Mouse (Mus musculus) heart, embryonic 11.5 days (tissue): ENCODE measurements around the gene Sorcs2. TPM values are rescaled to one million over a fixed set of nuclear protein-coding genes. Genes with fewer than 3 reads are reported as not detected.

Source experiments
- ATAC-seq: fragments of 200-750 bp; cut with Nextera tagmentation; replicated peaks from 2 replicates; pipeline ENCODE4 v1.8.0; 2017; ENCODE audit warnings: moderate library complexity; ENCODE audit not compliant: insufficient number of reproducible peaks, low FRiP score, low TSS enrichment
- H3K27ac ChIP-seq: fragments of 300-500 bp; sonication (generic); 2 replicates; pipeline ENCODE4 v1.5.1; 2014; ENCODE audit warnings: mild to moderate bottlenecking, low read depth, low read length
- H3K27me3 ChIP-seq: fragments of 300-500 bp; sonication (generic); 2 replicates; pipeline ENCODE4 v1.6.1; 2014; ENCODE audit warnings: mild to moderate bottlenecking, low read length, mixed read lengths; ENCODE audit not compliant: control insufficient read depth, insufficient read depth
- H3K36me3 ChIP-seq: fragments of 300-500 bp; sonication (generic); 2 replicates; pipeline ENCODE4 v1.6.1; 2014; ENCODE audit warnings: mild to moderate bottlenecking, low read length, moderate library complexity, mixed read lengths; ENCODE audit not compliant: control insufficient read depth, insufficient read depth
- H3K4me1 ChIP-seq: fragments of 300-500 bp; sonication (generic); 2 replicates; pipeline ENCODE4 v1.6.1; 2014; ENCODE audit warnings: low read length; ENCODE audit not compliant: control insufficient read depth, insufficient read depth
- H3K4me2 ChIP-seq: fragments of 300-500 bp; sonication (generic); 2 replicates; pipeline ENCODE4 v1.6.1; 2014; ENCODE audit warnings: mild to moderate bottlenecking, moderate library complexity
- H3K4me3 ChIP-seq: fragments of 300-500 bp; sonication (generic); 2 replicates; pipeline ENCODE4 v1.5.1; 2014; ENCODE audit warnings: low read depth, low read length
- H3K9ac ChIP-seq: fragments of 300-500 bp; sonication (generic); 2 replicates; pipeline ENCODE4 v1.6.1; 2014; ENCODE audit warnings: mild to moderate bottlenecking, low read depth, low read length, moderate library complexity
- H3K9me3 ChIP-seq: fragments of 300-500 bp; sonication (generic); replicated peaks from 2 replicates; pipeline ENCODE4 v1.6.1; 2016; ENCODE audit warnings: low read length; ENCODE audit not compliant: control insufficient read depth
- WGBS: fragments of 180-500 bp; shearing (Covaris S2); extraction: QIAGEN DNeasy Blood & Tissue Kit; methylation state at CpG from one replicate; pipeline ENCODE4 v1.1.7; 2014; ENCODE audit not compliant: insufficient replicate concordance; 5-methylcytosine and 5-hydroxymethylcytosine counted together
- polyA plus RNA-seq: library from polyadenylated mRNA; unstranded; fragments of >200 nt; fragmentation: Nextera tagmentation; extraction: Ambion mirVana; gene quantifications from 2 replicates; pipeline ENCODE4 v1.2.1, GENCODE M21; 2014

Sorcs2 gene
- polyA plus RNA-seq, 1 experiment from 2014 or later = 7.3 TPM

- ATAC-seq = no peak
Observed at GRCm38 (mm10) chr5:36174569-36175115, 223.3 kb downstream of the Sorcs2 start.

GRCm38 (mm10) chr5:36168963-36169650 lies 228.8 kb downstream of the Sorcs2 start:
- Histone ChIP-seq H3K4me2 (no peak overlapping the region), H3K4me3 (no peak overlapping the region), H3K36me3 (no peaks in the 10 kb centered on the region), H3K27me3 (no peaks in the 10 kb centered on the region), H3K9ac (no peak overlapping the region), H3K9me3 (no peaks in the 10 kb centered on the region), H3K27ac (no peak overlapping the region), H3K4me1 (no peaks in the 10 kb centered on the region)
- no peak for ATAC-seq
- WGBS = 81% methylated on average over 14 of the region's 14 CpGs

More at GRCm38 (mm10) chr5:36174569-36175115, 223.3 kb downstream of the Sorcs2 start:
- H3K27me3 ChIP-seq = no peaks in the 10 kb centered on the region; the same call in 1 of the 2 replicates
- H3K9me3 ChIP-seq = no peaks in the 10 kb centered on the region
- no peak overlapping the region for H3K4me2 ChIP-seq
- H3K27ac ChIP-seq = no peak overlapping the region
- H3K4me1 ChIP-seq = no peaks in the 10 kb centered on the region
- H3K4me3 ChIP-seq = no peak overlapping the region
- no peak overlapping the region for H3K9ac ChIP-seq
- no peaks in the 10 kb centered on the region for H3K36me3 ChIP-seq
- 73% methylated on average over 9 of the region's 9 CpGs for WGBS

GRCm38 (mm10) chr5:36166346-36167013 lies 231.5 kb downstream of the Sorcs2 start:
- H3K27ac ChIP-seq = no peak overlapping the region
- H3K4me3 ChIP-seq = no peak overlapping the region
- no peaks in the 10 kb centered on the region for H3K9me3 ChIP-seq
- no peak overlapping the region for H3K4me2 ChIP-seq
- no peaks in the 10 kb centered on the region for H3K27me3 ChIP-seq
- no peaks in the 10 kb centered on the region for H3K36me3 ChIP-seq
- H3K9ac ChIP-seq = no peak overlapping the region
- no peaks in the 10 kb centered on the region for H3K4me1 ChIP-seq
- no peak for ATAC-seq
- 74% methylated on average over 6 of the region's 6 CpGs for WGBS

GRCm38 (mm10) chr5:36165424-36166302 lies 232.3 kb downstream of the Sorcs2 start:
- no peak overlapping the region for H3K9ac ChIP-seq
- H3K9me3 ChIP-seq = no peaks in the 10 kb centered on the region
- H3K4me3 ChIP-seq = no peak overlapping the region
- H3K36me3 ChIP-seq = no peaks in the 10 kb centered on the region
- H3K4me2 ChIP-seq = no peak overlapping the region
- no peak overlapping the region for H3K27ac ChIP-seq
- H3K4me1 ChIP-seq = no peaks in the 10 kb centered on the region
- WGBS = 80% methylated on average over 21 of the region's 21 CpGs
- H3K27me3 ChIP-seq = no peaks in the 10 kb centered on the region
- ATAC-seq = no peak

GRCm38 (mm10) chr5:36154879-36155485 lies 243.0 kb downstream of the Sorcs2 start:
- Histone ChIP-seq H3K9me3 (no peaks in the 10 kb centered on the region), H3K27me3 (no peaks in the 10 kb centered on the region), H3K4me2 (no peak overlapping the region), H3K9ac (no peak overlapping the region), H3K4me3 (no peak overlapping the region), H3K4me1 (no peaks in the 10 kb centered on the region), H3K36me3 (no peaks in the 10 kb centered on the region), H3K27ac (no peak overlapping the region)
- ATAC-seq = no peak
- WGBS = 45% methylated on average over 8 of the region's 8 CpGs

- H3K27ac ChIP-seq = no peak overlapping the region
- no peaks in the 10 kb centered on the region for H3K27me3 ChIP-seq
- no peak overlapping the region for H3K4me2 ChIP-seq
- no peak for ATAC-seq
- WGBS = 58% methylated on average over 2 of the region's 2 CpGs
- no peak overlapping the region for H3K4me3 ChIP-seq
- H3K36me3 ChIP-seq = no peaks in the 10 kb centered on the region
- H3K9me3 ChIP-seq = no peaks in the 10 kb centered on the region
- H3K9ac ChIP-seq = no peak overlapping the region
- H3K4me1 ChIP-seq = no peaks in the 10 kb centered on the region
Observed at GRCm38 (mm10) chr5:36153261-36153660, 244.7 kb downstream of the Sorcs2 start.

- 75% methylated on average over 8 of the region's 8 CpGs for WGBS
- no peaks in the 10 kb centered on the region for H3K27me3 ChIP-seq
- no peaks in the 10 kb centered on the region for H3K36me3 ChIP-seq
- H3K4me1 ChIP-seq = no peaks in the 10 kb centered on the region
- ATAC-seq = no peak
- H3K9me3 ChIP-seq = no peaks in the 10 kb centered on the region
- no peak overlapping the region for H3K9ac ChIP-seq
- H3K27ac ChIP-seq = no peak overlapping the region
- H3K4me3 ChIP-seq = no peak overlapping the region
- no peak overlapping the region for H3K4me2 ChIP-seq
Observed at GRCm38 (mm10) chr5:36151086-36151485, 246.9 kb downstream of the Sorcs2 start.

GRCm38 (mm10) chr5:36149098-36149497 lies 248.8 kb downstream of the Sorcs2 start:
- Histone ChIP-seq H3K4me2 (no peak overlapping the region), H3K27me3 (no peaks in the 10 kb centered on the region), H3K9ac (no peak overlapping the region), H3K9me3 (no peaks in the 10 kb centered on the region), H3K36me3 (no peaks in the 10 kb centered on the region), H3K4me3 (no peak overlapping the region), H3K27ac (no peak overlapping the region), H3K4me1 (no peaks in the 10 kb centered on the region)
- WGBS = 45% methylated on average over 8 of the region's 8 CpGs
- no peak for ATAC-seq
